Mouse (Mus musculus): ENCODE results near the gene Gm10378.
"Not testable (repeated sequence)": the region's sequence is repeated elsewhere in the genome, so short reads cannot be mapped to it uniquely, and the experiment has no call there.

The Gm10378 gene

GRCm38 (mm10) chr14:42655638-42656037, at the start of gene Gm10378:
TSS of gene Gm10378 (plus strand) at chr14:42655938.
- not testable (repeated sequence) for DNase-seq (ENCODE audit: low read depth, low spot score)

- DNase-seq (ENCODE audit: low read depth, low spot score) = not testable (repeated sequence)
Measured at GRCm38 (mm10) chr14:42641817-42642216, 13.9 kb upstream of the Gm10378 start, which contains the start of gene Gm3633. TSS of gene Gm3633 (minus strand) at chr14:42641917.
